Mouse (Mus musculus) heart, embryonic 15.5 days (tissue): ENCODE measurements at regions not wholly inside any gene's neighbourhood (a gene's known extent, or its start where the extent isn't known, plus 50 kb on each side); places are given as distances from the start of the nearest gene placed in this dataset.
"Not testable (repeated sequence)": the region's sequence is repeated elsewhere in the genome, so short reads cannot be mapped to it uniquely, and the experiment has no call there.

Experiments
- ATAC-seq: fragments of 200-750 bp; cut with Nextera tagmentation; replicated peaks from 2 replicates; pipeline ENCODE4 v1.8.0; 2017; ENCODE audit warnings: low read depth, moderate TSS enrichment; ENCODE audit not compliant: insufficient number of reproducible peaks, insufficient read depth, low FRiP score
- H3K27ac ChIP-seq: fragments of 300-500 bp; sonication (generic); 2 replicates; pipeline ENCODE4 v1.5.1; 2015; ENCODE audit warnings: mild to moderate bottlenecking, inconsistent platforms
- H3K27me3 ChIP-seq: fragments of 300-500 bp; sonication (generic); 2 replicates; pipeline ENCODE4 v1.6.1; 2015; ENCODE audit warnings: inconsistent platforms
- H3K36me3 ChIP-seq: fragments of 300-500 bp; sonication (generic); 2 replicates; pipeline ENCODE4 v1.6.1; 2015; ENCODE audit warnings: mild to moderate bottlenecking, inconsistent platforms
- H3K4me1 ChIP-seq: fragments of 300-500 bp; sonication (generic); replicated peaks from 2 replicates; pipeline ENCODE4 v1.6.1; 2015; ENCODE audit warnings: inconsistent platforms
- H3K4me2 ChIP-seq: fragments of 300-500 bp; sonication (generic); 2 replicates; pipeline ENCODE4 v1.6.1; 2015; ENCODE audit warnings: inconsistent platforms, mild to moderate bottlenecking, moderate library complexity
- H3K4me3 ChIP-seq: fragments of 300-500 bp; sonication (generic); 2 replicates; pipeline ENCODE4 v1.5.1; 2015; ENCODE audit warnings: mild to moderate bottlenecking, inconsistent platforms
- H3K9ac ChIP-seq: fragments of 300-500 bp; sonication (generic); 2 replicates; pipeline ENCODE4 v1.6.1; 2015; ENCODE audit warnings: mild to moderate bottlenecking, inconsistent platforms
- H3K9me3 ChIP-seq: fragments of 300-500 bp; sonication (generic); replicated peaks from 2 replicates; pipeline ENCODE4 v1.6.1; 2016; ENCODE audit warnings: inconsistent platforms
- WGBS: fragments of 180-500 bp; shearing (Covaris S2); methylation state at CpG from one replicate; pipeline ENCODE4 v1.1.7; 2015; ENCODE audit warnings: mixed read lengths; 5-methylcytosine and 5-hydroxymethylcytosine counted together

- not testable (repeated sequence) for H3K4me1 ChIP-seq, H3K9ac ChIP-seq, H3K4me3 ChIP-seq, H3K9me3 ChIP-seq, H3K27me3 ChIP-seq, ATAC-seq, H3K4me2 ChIP-seq, H3K27ac ChIP-seq, H3K36me3 ChIP-seq
- WGBS = 44% methylated on average over 3 of the region's 3 CpGs
These were observed 161.5 kb downstream of the Hpcal1 start for GRCm38 (mm10) chr12:17852138-17852537.

DNA sequence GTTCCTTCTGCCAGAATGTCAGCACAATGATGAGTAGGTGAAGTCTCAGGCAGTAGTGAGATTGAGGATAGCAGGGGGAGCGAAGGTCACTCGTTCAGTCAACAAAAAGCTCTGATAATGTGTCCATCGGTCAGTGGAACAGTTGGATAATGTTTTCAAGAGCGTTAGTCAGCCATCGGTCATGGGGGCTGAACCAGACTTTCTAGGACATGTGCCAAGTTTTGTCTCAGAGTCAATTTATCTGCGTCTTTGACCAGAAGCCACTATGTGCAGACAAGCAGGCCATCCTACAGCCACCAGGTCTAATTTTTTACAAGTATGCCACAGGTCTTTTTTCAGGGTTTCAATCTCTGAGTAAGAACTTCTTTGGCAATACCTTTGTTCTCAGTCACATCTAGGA, 181.8 kb downstream of the Hpcal1 start:
- not testable (repeated sequence) for H3K27ac ChIP-seq, H3K9me3 ChIP-seq, H3K4me1 ChIP-seq, H3K4me2 ChIP-seq, H3K27me3 ChIP-seq, H3K9ac ChIP-seq, H3K4me3 ChIP-seq, H3K36me3 ChIP-seq, ATAC-seq
- 24% methylated on average over 6 of the region's 6 CpGs for WGBS

DNA sequence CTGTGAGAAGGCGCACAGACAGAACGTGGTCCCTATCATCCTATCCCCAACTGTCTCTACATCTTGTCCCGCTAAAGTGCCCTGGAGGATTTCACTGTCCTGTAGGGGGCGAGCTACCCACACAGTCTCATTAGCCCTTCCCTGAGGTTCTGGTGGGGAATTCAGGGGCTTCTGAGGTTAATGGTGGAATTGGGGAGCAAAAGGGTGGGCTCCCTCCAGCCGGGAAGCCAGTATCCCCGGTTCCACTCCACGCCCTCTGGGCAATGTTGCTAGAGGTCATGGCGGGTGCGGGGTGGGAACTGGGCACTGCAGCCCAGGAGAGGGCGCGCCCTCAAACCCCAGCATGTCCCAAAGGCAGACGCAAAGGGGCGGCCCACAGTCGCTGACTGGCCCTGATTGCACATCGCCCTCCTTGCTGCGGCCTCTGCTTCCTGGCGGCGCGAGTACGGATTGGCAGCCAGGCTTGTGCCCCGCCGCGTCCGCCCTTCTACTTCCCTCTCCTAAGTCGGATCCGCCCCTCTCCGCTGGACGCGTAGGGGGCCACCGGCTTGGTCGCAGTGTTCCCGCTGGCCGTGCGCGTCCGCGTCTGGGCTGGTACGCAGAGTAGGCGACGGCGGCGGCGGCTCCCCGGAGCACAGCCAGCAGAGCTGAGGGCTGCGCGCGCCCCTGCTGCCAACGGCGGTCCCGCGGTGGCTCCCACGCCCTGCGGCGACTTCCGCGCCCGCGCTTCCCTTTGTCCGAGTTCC, 190.9 kb downstream of the Hpcal1 start:
- Histone ChIP-seq H3K36me3 (no peaks in the 10 kb centered on the region), H3K9ac (peak overlapping the region; percentile 86), H3K4me1 (no peaks in the 10 kb centered on the region), H3K27me3 (no peaks in the 10 kb centered on the region), H3K27ac (peak overlapping the region; percentile 92), H3K4me2 (peak overlapping the region; percentile 69), H3K4me3 (peak overlapping the region; percentile 92), H3K9me3 (no peaks in the 10 kb centered on the region)
- ATAC-seq = peak; percentile 100
- WGBS = under 1% methylated on average over 59 of the region's 59 CpGs

DNA sequence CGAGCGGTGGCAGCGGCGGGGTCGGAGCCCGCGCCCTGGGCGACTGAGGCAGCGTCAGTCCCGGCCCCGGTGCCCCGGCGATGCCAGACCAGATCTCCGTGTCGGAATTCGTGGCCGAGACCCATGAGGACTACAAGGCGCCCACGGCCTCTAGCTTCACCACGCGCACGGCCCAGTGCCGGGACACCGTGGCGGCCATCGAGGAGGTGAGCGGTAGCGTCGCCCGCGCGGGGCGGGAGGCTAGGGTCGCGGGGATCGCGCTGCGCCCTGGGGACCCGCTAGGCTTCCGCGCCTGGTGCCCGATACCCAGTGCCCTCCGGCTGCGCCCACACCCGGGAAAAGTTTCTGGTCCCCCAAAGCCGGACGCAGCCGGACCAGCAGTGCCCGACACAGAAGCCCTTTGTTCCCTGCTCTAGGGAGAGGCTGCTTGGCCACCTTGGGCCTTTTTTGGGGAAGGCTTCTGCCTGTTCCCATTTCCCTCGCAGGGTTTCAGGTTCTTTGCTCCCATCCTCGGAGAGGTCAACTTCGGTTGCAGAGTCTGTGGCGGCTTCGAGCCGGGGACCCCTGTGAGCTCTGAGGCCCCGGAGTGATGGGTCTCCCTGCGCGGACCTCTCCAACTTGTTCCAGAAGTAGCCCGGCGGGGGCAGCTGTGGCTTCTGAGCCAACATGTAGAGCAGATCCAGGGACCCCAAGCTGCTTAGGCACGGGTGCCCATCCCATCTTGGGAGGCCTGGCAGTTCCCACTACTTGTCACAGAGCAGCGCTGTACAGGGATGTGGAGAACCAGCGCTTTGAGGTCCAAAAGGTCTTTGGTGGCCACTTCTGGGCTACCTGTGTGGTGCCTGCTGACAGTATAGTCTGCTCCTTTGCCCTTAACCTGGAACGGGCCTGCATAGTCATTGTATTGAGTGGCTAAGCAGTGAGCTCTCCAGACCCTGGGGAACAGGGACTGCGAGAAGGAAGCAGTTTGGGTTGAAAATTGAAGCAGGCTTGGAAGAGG, 191.8 kb downstream of the Hpcal1 start:
- H3K27me3 ChIP-seq, H3K36me3 ChIP-seq, H3K4me1 ChIP-seq, H3K9me3 ChIP-seq: not testable (repeated sequence)
- Histone ChIP-seq H3K4me3 (peak overlapping the region; percentile 92), H3K9ac (peak overlapping the region; percentile 86), H3K27ac (peak overlapping the region; percentile 92), H3K4me2 (peak overlapping the region; percentile 69)
- ATAC-seq = 0 out of 2 replicates have a peak, but pooled peaks have one; percentile 19
- WGBS = 2% methylated on average over 65 of the region's 65 CpGs

DNA sequence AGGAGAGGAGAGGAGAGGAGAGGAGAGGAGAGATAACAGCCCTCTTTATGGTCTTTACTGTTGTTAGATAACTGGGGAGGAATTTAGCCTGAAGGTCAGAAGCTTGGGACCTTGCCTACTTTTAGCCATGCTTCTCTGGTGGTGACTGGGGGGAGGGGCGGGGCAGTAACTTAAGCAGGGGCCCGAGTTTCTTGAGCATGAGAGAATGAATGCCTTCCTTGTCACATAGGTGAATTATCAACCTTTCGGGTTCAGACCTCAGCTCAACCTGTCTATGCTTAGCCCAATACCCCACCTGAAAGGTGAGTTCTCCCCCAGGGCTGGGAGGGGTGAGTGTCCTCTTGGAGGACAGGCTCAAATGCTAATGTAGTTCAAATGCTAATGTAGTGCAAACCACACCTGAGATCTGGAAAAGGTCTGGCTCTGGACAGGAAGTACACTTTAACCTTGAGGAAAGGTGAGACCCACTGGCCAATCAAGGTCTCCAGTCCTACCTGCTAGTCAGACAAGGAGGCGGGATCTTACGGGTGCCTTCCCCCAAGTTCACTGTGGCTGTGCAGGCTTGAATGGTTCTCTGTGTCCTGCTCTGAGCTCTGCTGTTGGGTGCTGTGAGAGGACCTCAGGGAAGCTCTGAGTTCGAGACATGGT, 201.1 kb downstream of the Hpcal1 start:
- H3K4me3 ChIP-seq, H3K27ac ChIP-seq, H3K4me2 ChIP-seq, H3K9ac ChIP-seq, H3K4me1 ChIP-seq, ATAC-seq, H3K27me3 ChIP-seq: not testable (repeated sequence)
- WGBS = 90% methylated on average over 6 of the region's 6 CpGs
- H3K9me3 ChIP-seq = peaks cover 13% of the 10 kb centered on the region
- peaks cover 13% of the 10 kb centered on the region for H3K36me3 ChIP-seq

DNA sequence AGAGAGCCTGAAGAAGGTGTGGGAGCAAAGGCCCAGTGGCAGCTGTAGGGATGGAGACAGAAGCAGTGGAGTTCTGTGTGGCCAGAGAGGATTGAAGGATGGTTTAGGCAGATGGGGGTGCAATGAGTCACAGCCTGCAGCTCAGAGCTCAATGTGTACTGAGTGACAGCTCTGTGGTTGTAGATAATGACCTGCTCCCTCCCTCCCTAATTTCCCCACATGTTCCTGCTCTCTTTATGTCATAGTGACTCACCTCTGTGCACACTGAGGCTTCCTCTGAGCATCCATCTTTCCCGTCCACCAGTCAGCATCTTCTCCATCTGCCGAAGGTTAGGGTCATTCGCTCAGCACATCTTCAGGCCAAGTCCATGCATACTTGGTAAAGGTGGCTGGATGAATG, 222.4 kb downstream of the Hpcal1 start:
- H3K4me2 ChIP-seq, H3K27ac ChIP-seq, H3K9ac ChIP-seq, H3K27me3 ChIP-seq, ATAC-seq, H3K4me1 ChIP-seq, H3K4me3 ChIP-seq, H3K9me3 ChIP-seq: not testable (repeated sequence)
- peaks cover 10% of the 10 kb centered on the region for H3K36me3 ChIP-seq
- 86% methylated on average over 3 of the region's 3 CpGs for WGBS
